Mouse (Mus musculus): ENCODE measurements around the gene Htr1a.

The Htr1a gene

DNA sequence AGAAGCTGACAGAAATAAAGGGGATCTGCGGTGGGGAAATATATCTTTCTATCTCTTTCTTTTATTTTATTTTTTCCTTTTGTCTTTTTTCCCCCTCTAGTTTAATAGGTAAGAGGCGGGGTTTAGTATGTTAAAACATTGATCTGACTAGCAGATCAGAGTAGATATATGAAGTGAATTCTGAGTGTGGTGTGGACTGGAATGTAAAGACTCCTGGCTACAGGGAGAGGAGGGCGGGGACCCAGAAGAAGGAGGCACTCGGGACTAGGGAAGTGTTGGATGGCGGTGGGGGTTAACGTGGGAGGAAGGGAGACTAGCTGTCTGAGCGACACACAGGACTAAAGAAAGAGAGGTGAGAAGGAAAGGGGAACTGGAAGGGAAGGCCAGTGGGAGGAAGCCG, at the start of gene Htr1a:
Htr1a (plus strand) TSS at position 301 of the 400 bp plus-strand sequence.
- no peak for DNase-seq (ENCODE audit: low spot score in 2 of 2)

- DNase-seq (ENCODE audit: low spot score in 2 of 2), result no peak
These were observed 31.7 kb upstream of the Htr1a start for GRCm38 (mm10) chr13:105411535-105412326.

- DNase-seq (ENCODE audit: low spot score in 2 of 2), result no peak
These were observed 31.1 kb upstream of the Htr1a start for GRCm38 (mm10) chr13:105412327-105412722.

DNA sequence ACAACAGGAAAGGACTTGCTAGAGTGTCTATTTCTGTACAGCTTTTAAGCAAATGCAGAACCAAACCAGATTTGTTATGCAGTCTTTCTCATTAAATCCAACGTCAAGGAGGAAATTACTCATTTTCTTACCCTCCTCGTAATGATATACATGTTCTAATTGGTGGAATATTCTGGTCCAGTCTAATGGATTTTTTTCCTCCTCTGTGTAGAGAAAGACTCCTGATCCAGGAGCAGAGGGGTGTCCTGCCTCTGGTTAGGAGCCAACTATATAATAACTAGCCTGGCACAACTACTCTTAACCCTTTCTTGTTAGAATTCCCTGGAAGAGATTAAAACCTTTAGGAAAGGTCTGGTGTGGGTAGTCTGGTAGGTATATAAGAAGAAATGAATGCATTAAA, 10.3 kb upstream of the Htr1a start:
- no peak for DNase-seq (ENCODE audit: low spot score in 2 of 2)

DNA sequence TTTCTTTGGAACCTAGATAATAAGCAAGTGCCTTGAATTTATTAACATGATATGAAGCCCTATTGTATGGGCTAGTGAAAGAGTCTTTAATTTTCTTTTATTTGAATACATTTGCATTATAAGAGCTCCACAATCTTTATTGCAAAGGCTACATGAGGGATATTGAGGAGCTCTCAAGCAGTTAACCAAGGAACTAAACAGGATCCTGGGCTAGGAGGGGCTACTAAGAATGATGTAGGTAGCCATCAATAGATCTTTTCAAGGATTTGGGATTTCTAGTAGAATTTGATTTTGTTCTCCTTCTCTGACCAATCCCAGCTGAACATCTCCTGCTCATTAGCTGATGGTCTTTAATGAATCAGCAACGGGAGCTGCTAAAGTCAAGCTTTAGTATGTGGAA, 9.8 kb upstream of the Htr1a start:
- no peak for DNase-seq (ENCODE audit: low spot score in 2 of 2)

GRCm38 (mm10) chr13:105442576-105442975, 863 bp upstream of the Htr1a start:
- no peak for DNase-seq (ENCODE audit: low spot score in 2 of 2)

GRCm38 (mm10) chr13:105443871-105444237, 415 bp downstream of the Htr1a start:
- DNase-seq (ENCODE audit: low spot score in 2 of 2), result no peak

DNA sequence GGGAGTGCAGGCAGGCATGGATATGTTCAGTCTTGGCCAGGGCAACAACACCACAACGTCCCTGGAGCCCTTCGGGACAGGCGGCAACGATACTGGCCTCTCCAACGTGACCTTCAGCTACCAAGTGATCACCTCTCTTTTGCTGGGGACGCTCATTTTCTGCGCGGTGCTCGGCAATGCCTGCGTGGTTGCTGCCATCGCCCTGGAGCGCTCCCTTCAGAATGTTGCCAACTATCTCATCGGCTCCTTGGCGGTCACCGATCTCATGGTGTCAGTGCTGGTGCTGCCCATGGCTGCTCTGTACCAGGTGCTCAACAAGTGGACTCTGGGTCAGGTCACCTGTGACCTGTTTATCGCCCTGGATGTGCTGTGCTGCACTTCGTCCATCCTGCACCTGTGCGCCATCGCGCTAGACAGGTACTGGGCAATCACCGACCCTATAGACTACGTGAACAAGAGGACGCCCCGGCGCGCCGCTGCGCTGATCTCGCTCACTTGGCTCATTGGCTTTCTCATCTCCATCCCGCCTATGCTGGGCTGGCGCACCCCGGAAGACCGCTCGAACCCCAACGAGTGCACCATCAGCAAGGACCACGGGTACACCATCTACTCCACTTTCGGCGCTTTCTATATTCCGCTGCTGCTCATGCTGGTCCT, 927 bp downstream of the Htr1a start:
- no peak for DNase-seq (ENCODE audit: low spot score in 2 of 2)

DNA sequence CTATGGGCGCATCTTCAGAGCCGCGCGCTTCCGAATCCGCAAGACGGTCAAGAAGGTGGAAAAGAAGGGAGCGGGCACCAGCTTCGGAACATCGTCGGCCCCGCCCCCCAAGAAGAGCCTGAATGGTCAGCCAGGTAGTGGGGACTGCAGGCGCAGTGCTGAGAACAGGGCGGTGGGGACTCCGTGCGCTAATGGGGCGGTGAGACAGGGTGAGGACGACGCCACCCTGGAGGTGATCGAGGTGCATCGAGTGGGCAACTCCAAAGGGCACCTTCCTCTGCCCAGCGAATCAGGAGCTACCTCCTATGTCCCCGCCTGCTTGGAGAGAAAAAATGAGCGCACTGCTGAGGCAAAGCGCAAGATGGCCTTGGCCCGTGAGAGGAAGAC, 1.4 kb downstream of the Htr1a start:
- DNase-seq (ENCODE audit: low spot score in 2 of 2), result no peak

- DNase-seq (ENCODE audit: low spot score in 2 of 2), result no peak
These were observed 2.8 kb downstream of the Htr1a start for GRCm38 (mm10) chr13:105446239-105446638.

- no peak for DNase-seq (ENCODE audit: low spot score in 2 of 2)
These were observed 4.3 kb downstream of the Htr1a start for GRCm38 (mm10) chr13:105447695-105448094.

- DNase-seq (ENCODE audit: low spot score in 2 of 2), result no peak
These were observed 8.1 kb downstream of the Htr1a start for GRCm38 (mm10) chr13:105451536-105451935.

Measured in spleen, postnatal 36 days (tissue).